Mouse (Mus musculus): Measurements from ENCODE around the gene Ccnd1. TPM values are rescaled to one million over a fixed set of nuclear protein-coding genes. Genes with fewer than 3 reads are reported as not detected.

Ccnd1 gene
- polyA plus RNA-seq, 1 experiment = 0.08 TPM

DNA sequence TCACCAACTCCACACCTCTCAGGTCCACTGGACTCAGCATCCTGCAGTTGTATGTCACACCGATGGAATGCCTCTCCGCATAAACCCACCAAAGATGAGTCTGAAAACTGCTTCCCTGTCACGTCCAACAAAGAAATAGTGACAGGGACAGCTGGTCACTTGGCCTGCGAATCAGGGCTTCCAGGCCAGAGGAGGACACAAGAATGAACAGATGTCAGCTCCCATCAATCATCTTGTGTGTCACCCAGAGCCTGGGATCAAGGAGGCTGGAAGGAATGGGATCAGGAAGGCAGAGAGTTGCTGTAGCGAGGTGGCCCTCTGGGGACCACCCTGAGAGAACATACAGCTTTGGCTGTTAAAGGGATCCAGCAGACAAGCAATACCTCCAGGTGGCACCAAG is 4.8 kb downstream of the Ccnd1 start:
- peaks cover 9% of the 10 kb centered on the region; the same call in 1 of the 2 replicates for H3K36me3 ChIP-seq (ENCODE audit: control insufficient read depth)

DNA sequence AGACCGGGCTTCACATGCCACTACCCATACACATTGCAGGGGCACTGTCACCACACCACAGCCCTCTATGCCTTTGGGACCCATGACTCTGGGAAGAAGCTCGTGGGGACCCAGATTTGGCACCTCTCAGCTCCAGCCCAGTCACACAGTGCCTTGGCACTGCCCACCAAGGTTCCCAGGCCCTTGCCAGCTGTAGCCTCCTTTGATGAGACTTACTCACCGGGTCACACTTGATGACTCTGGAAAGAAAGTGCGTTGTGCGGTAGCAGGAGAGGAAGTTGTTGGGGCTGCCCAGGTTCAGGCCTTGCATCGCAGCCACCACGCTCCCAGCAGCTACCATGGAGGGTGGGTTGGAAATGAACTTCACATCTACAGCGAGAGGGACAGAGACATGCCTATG is 5.9 kb downstream of the Ccnd1 start:
- H3K9me3 ChIP-seq (ENCODE audit: control insufficient read depth, low read length) = no peaks in the 10 kb centered on the region
- H3K27me3 ChIP-seq (ENCODE audit: control insufficient read depth) = peaks cover 21% of the 10 kb centered on the region
- no peaks in the 10 kb centered on the region for H3K4me1 ChIP-seq (ENCODE audit: control insufficient read depth)
- peaks cover 18% of the 10 kb centered on the region for H3K36me3 ChIP-seq (ENCODE audit: control insufficient read depth)
- TF ChIP-seq GATA1 (IDR thresholded peaks at IDR 0.05; ENCODE audit: low read length) = no peak
- no peak for TF ChIP-seq TAL1 (IDR thresholded peaks at IDR 0.05; ENCODE audit: low read length)
- H3K4me3 ChIP-seq (replicated peaks) = no peak overlapping the region

More for the DNA sequence above, 4.8 kb downstream of the Ccnd1 start:
- no peaks in the 10 kb centered on the region for H3K4me1 ChIP-seq (ENCODE audit: control insufficient read depth)
- H3K27me3 ChIP-seq (ENCODE audit: control insufficient read depth) = peaks cover 32% of the 10 kb centered on the region
- TF ChIP-seq GATA1 (IDR thresholded peaks at IDR 0.05; ENCODE audit: low read length) (no peak), TAL1 (IDR thresholded peaks at IDR 0.05; ENCODE audit: low read length) (no peak)
- H3K4me3 ChIP-seq (replicated peaks) = no peak overlapping the region
- no peaks in the 10 kb centered on the region for H3K9me3 ChIP-seq (ENCODE audit: control insufficient read depth, low read length)

DNA sequence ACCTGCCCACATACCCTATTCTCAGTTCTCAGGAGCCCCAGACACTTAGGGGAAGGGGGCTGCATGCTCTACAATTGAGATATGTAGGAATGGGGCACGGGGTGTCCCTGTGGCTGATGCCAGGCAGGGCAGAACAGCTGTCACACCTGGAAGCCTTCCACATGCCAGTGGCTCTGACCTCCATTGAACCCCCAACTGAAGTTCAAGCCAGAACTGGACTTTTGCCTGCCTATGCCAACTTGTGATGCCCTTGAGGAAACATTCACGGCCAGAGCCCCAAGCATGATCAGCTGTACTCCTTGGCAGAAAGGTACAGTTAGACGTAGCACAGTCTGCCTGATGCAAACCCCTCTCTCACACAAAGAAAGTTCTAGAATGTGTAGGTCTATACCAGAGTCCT is 6.4 kb downstream of the Ccnd1 start:
- H3K9me3 ChIP-seq (ENCODE audit: control insufficient read depth, low read length) = no peaks in the 10 kb centered on the region
- no peaks in the 10 kb centered on the region for H3K4me1 ChIP-seq (ENCODE audit: control insufficient read depth)
- H3K27me3 ChIP-seq (ENCODE audit: control insufficient read depth) = peaks cover 16% of the 10 kb centered on the region
- TF ChIP-seq GATA1 (IDR thresholded peaks at IDR 0.05; ENCODE audit: low read length) (no peak), TAL1 (IDR thresholded peaks at IDR 0.05; ENCODE audit: low read length) (no peak)
- H3K4me3 ChIP-seq (replicated peaks) = no peak overlapping the region
- H3K36me3 ChIP-seq (ENCODE audit: control insufficient read depth) = peaks cover 20% of the 10 kb centered on the region

- Histone ChIP-seq H3K4me1 (ENCODE audit: control insufficient read depth) (peaks cover 6% of the 10 kb centered on the region; the same call in 1 of the 2 replicates), H3K27me3 (ENCODE audit: control insufficient read depth) (peaks cover 8% of the 10 kb centered on the region), H3K4me3 (replicated peaks) (no peak overlapping the region), H3K9me3 (ENCODE audit: control insufficient read depth, low read length) (no peaks in the 10 kb centered on the region), H3K36me3 (ENCODE audit: control insufficient read depth) (peaks cover 25% of the 10 kb centered on the region)
- TF ChIP-seq TAL1 (IDR thresholded peaks at IDR 0.05; ENCODE audit: low read length) (no peak), GATA1 (IDR thresholded peaks at IDR 0.05; ENCODE audit: low read length) (no peak)
Measured at GRCm38 (mm10) chr7:144932389-144932937, 7.3 kb downstream of the Ccnd1 start.

DNA sequence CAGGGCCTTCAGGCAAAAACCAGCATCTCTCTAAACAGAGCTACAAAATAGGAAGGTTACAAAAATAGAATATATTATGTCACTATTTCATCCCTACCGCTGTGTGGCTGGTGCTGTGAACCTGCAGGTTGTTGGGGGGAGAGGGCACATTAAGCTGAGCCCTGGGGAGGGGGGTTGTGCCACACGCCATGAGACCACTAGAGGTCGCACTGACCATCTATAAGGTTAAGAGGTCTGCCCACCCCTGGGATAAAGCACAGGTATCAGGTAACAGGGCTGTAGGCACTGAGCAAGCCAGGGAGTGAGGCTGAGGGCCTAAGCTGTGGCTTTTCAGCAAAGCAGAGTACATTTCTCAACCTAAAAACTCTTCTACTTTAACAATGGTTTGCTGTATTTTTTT is 7.9 kb downstream of the Ccnd1 start:
- no peak overlapping the region for H3K4me3 ChIP-seq (replicated peaks)
- TF ChIP-seq GATA1 (IDR thresholded peaks at IDR 0.05; ENCODE audit: low read length) (no peak), TAL1 (IDR thresholded peaks at IDR 0.05; ENCODE audit: low read length) (no peak)
- H3K9me3 ChIP-seq (ENCODE audit: control insufficient read depth, low read length) = no peaks in the 10 kb centered on the region
- H3K27me3 ChIP-seq (ENCODE audit: control insufficient read depth) = peaks cover under 1% of the 10 kb centered on the region
- peaks cover 26% of the 10 kb centered on the region for H3K36me3 ChIP-seq (ENCODE audit: control insufficient read depth)
- H3K4me1 ChIP-seq (ENCODE audit: control insufficient read depth) = peaks cover 6% of the 10 kb centered on the region; the same call in 1 of the 2 replicates

GRCm38 (mm10) chr7:144929931-144930330 is 9.8 kb downstream of the Ccnd1 start:
- TF ChIP-seq GATA1 (IDR thresholded peaks at IDR 0.05; ENCODE audit: low read length) (no peak), TAL1 (IDR thresholded peaks at IDR 0.05; ENCODE audit: low read length) (no peak)
- Histone ChIP-seq H3K36me3 (ENCODE audit: control insufficient read depth) (peaks cover 28% of the 10 kb centered on the region), H3K4me3 (replicated peaks) (no peak overlapping the region), H3K9me3 (ENCODE audit: control insufficient read depth, low read length) (no peaks in the 10 kb centered on the region), H3K4me1 (ENCODE audit: control insufficient read depth) (peaks cover 6% of the 10 kb centered on the region; the same call in 1 of the 2 replicates), H3K27me3 (ENCODE audit: control insufficient read depth) (no peaks in the 10 kb centered on the region)

DNA sequence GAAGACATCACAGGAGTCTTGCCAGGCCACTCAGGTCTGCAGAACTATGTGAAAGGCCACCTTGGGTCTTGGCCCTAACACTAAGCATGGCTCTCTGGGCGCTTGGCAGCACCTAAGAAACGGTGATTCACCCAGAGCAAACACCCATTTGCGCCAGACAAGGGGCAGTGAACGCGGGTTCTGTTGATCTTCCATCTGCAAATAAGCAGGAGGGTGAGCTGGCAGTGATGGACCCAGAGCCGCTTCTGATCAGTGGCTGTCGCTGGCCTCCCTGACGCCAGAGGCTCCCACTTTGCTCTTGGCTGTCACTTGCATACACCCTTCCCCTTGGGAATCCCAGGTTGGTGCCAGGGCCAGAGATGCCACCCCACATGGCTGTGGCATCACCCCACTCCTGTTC is 10.2 kb downstream of the Ccnd1 start:
- TF ChIP-seq TAL1 (IDR thresholded peaks at IDR 0.05; ENCODE audit: low read length) = no peak
- no peak for TF ChIP-seq GATA1 (IDR thresholded peaks at IDR 0.05; ENCODE audit: low read length)
- H3K27me3 ChIP-seq (ENCODE audit: control insufficient read depth) = no peaks in the 10 kb centered on the region
- no peaks in the 10 kb centered on the region for H3K9me3 ChIP-seq (ENCODE audit: control insufficient read depth, low read length)
- peaks cover 6% of the 10 kb centered on the region; the same call in 1 of the 2 replicates for H3K4me1 ChIP-seq (ENCODE audit: control insufficient read depth)
- no peak overlapping the region for H3K4me3 ChIP-seq (replicated peaks)
- H3K36me3 ChIP-seq (ENCODE audit: control insufficient read depth) = peaks cover 30% of the 10 kb centered on the region

GRCm38 (mm10) chr7:144928889-144929210 is 10.9 kb downstream of the Ccnd1 start:
- H3K4me1 ChIP-seq (ENCODE audit: control insufficient read depth) = peaks cover 6% of the 10 kb centered on the region; the same call in 1 of the 2 replicates
- H3K36me3 ChIP-seq (ENCODE audit: control insufficient read depth) = peaks cover 34% of the 10 kb centered on the region
- no peak for TF ChIP-seq GATA1 (IDR thresholded peaks at IDR 0.05; ENCODE audit: low read length)
- no peak for TF ChIP-seq TAL1 (IDR thresholded peaks at IDR 0.05; ENCODE audit: low read length)
- H3K9me3 ChIP-seq (ENCODE audit: control insufficient read depth, low read length) = no peaks in the 10 kb centered on the region
- H3K27me3 ChIP-seq (ENCODE audit: control insufficient read depth) = no peaks in the 10 kb centered on the region
- H3K4me3 ChIP-seq (replicated peaks) = no peak overlapping the region

DNA sequence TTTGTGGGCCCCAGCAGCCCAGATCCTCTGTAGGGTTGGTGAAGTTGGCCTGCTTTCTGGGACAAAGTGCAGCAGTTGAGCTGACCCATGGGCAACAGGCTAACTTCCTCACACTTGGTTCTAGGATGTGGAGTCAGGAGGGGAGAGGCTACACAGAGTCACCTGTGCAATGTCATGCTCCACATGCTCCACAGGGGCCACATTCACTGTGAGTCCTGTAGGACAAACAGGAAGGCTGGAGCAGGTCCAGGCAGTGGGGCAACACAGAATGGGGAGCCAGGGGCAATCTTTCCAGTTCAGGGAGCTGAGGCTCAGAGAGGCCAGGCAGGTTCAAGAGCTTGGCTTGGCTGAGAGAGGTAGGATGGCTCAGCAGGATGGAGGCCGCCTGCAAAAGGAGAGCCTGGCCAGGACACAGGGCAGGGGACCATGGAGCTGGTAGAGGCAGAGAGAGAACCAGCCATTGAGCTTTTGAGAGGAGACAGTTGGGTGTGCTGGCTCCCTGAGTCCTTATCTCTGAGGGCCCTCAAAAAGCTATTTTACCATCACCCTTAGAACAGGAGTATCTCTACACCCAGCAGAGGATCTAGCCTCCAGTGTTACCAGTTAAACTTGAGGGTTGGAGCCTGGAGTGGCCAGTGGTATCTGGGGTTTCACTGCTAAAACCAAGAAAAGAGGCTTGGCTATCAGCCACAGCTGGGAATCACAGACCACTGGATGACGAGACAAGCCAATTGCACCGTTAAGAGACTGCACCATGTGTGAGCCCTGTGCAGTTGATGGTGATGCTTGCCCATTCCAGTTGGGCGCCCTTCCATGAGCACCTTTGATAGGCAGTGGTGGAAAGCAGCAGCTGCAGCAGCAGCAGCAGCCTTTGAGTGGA is 11.5 kb downstream of the Ccnd1 start:
- Histone ChIP-seq H3K27me3 (ENCODE audit: control insufficient read depth) (no peaks in the 10 kb centered on the region), H3K4me3 (replicated peaks) (no peak overlapping the region), H3K9me3 (ENCODE audit: control insufficient read depth, low read length) (no peaks in the 10 kb centered on the region), H3K4me1 (ENCODE audit: control insufficient read depth) (peaks cover 6% of the 10 kb centered on the region; the same call in 1 of the 2 replicates), H3K36me3 (ENCODE audit: control insufficient read depth) (peaks cover 38% of the 10 kb centered on the region)
- TF ChIP-seq GATA1 (IDR thresholded peaks at IDR 0.05; ENCODE audit: low read length) (no peak), TAL1 (IDR thresholded peaks at IDR 0.05; ENCODE audit: low read length) (no peak)

Measured in erythroblast, embryonic 14.5 days (primary cell).